Mouse (Mus musculus) neural tube, embryonic 13.5 days (tissue): ENCODE results near the gene Irf2bp1. TPM values are rescaled to one million over a fixed set of nuclear protein-coding genes. Genes with fewer than 3 reads are reported as not detected.

ENCODE experiments used
- ATAC-seq: fragments of 200-750 bp; cut with Nextera tagmentation; 2 replicates; pipeline ENCODE4 v1.8.0; 2017; ENCODE audit warnings: low read depth, mild to moderate bottlenecking, moderate TSS enrichment, moderate library complexity
- H3K27ac ChIP-seq: fragments of 300-500 bp; sonication (generic); replicated peaks from 2 replicates; pipeline ENCODE4 v1.5.1; 2015; ENCODE audit warnings: moderate library complexity, mild to moderate bottlenecking, inconsistent platforms
- H3K27me3 ChIP-seq: fragments of 300-500 bp; sonication (generic); 2 replicates; pipeline ENCODE4 v1.6.1; 2015; ENCODE audit warnings: mild to moderate bottlenecking, inconsistent platforms
- H3K36me3 ChIP-seq: fragments of 300-500 bp; sonication (generic); 2 replicates; pipeline ENCODE4 v1.6.1; 2015; ENCODE audit warnings: mild to moderate bottlenecking, inconsistent platforms
- H3K4me1 ChIP-seq: fragments of 300-500 bp; sonication (generic); replicated peaks from 2 replicates; pipeline ENCODE4 v1.6.1; 2015; ENCODE audit warnings: inconsistent platforms
- H3K4me2 ChIP-seq: fragments of 300-500 bp; sonication (generic); 2 replicates; pipeline ENCODE4 v1.6.1; 2015; ENCODE audit warnings: inconsistent platforms, mild to moderate bottlenecking, moderate library complexity
- H3K4me3 ChIP-seq: fragments of 300-500 bp; sonication (generic); 2 replicates; pipeline ENCODE4 v1.5.1; 2015; ENCODE audit warnings: mild to moderate bottlenecking, inconsistent platforms
- H3K9ac ChIP-seq: fragments of 300-500 bp; sonication (generic); 2 replicates; pipeline ENCODE4 v1.6.1; 2015; ENCODE audit warnings: moderate library complexity, mild to moderate bottlenecking, inconsistent platforms
- H3K9me3 ChIP-seq: fragments of 300-500 bp; sonication (generic); 2 replicates; pipeline ENCODE4 v1.6.1; 2016; ENCODE audit warnings: inconsistent platforms
- WGBS: fragments of 180-500 bp; shearing (Covaris S2); methylation state at CpG from one replicate; pipeline ENCODE4 v1.1.7; 2015; 5-methylcytosine and 5-hydroxymethylcytosine counted together
- polyA plus RNA-seq: library from polyadenylated mRNA; unstranded; fragments of >200 nt; fragmentation: Nextera tagmentation; extraction: Ambion mirVana; gene quantifications from 2 replicates; pipeline ENCODE4 v1.2.1, GENCODE M21; 2015

The Irf2bp1 gene
- polyA plus RNA-seq, 1 experiment from 2014 or later = 28.4 TPM

GRCm38 (mm10) chr7:19046286-19047069, 42.6 kb downstream of the Irf2bp1 start:
- Histone ChIP-seq H3K9me3 (no peaks in the 10 kb centered on the region), H3K4me2 (no peak overlapping the region), H3K4me1 (no peaks in the 10 kb centered on the region), H3K27ac (no peak overlapping the region), H3K9ac (no peak overlapping the region), H3K27me3 (no peaks in the 10 kb centered on the region), H3K4me3 (no peak overlapping the region), H3K36me3 (peaks cover 99% of the 10 kb centered on the region)
- WGBS = 94% methylated on average over 11 of the region's 11 CpGs
- no peak for ATAC-seq

- 91% methylated on average over 14 of the region's 14 CpGs for WGBS
- Histone ChIP-seq H3K4me1 (no peaks in the 10 kb centered on the region), H3K4me3 (no peak overlapping the region), H3K27ac (no peak overlapping the region), H3K4me2 (no peak overlapping the region), H3K27me3 (no peaks in the 10 kb centered on the region), H3K36me3 (peaks cover 94% of the 10 kb centered on the region), H3K9ac (no peak overlapping the region), H3K9me3 (no peaks in the 10 kb centered on the region)
- no peak for ATAC-seq
Measured at GRCm38 (mm10) chr7:19048006-19048527, 44.2 kb downstream of the Irf2bp1 start.

GRCm38 (mm10) chr7:19049252-19049651, 45.4 kb downstream of the Irf2bp1 start:
- WGBS = 90% methylated on average over 5 of the region's 5 CpGs
- ATAC-seq = no peak
- H3K4me3 ChIP-seq = no peak overlapping the region
- H3K27ac ChIP-seq = no peak overlapping the region
- no peaks in the 10 kb centered on the region for H3K27me3 ChIP-seq
- peaks cover 83% of the 10 kb centered on the region for H3K36me3 ChIP-seq
- no peak overlapping the region for H3K9ac ChIP-seq
- peaks cover 4% of the 10 kb centered on the region for H3K4me1 ChIP-seq
- H3K9me3 ChIP-seq = no peaks in the 10 kb centered on the region
- H3K4me2 ChIP-seq = no peak overlapping the region

GRCm38 (mm10) chr7:19050172-19050571, 46.3 kb downstream of the Irf2bp1 start:
- no peak for ATAC-seq
- peaks cover 74% of the 10 kb centered on the region for H3K36me3 ChIP-seq
- no peak overlapping the region for H3K9ac ChIP-seq
- no peak overlapping the region for H3K4me3 ChIP-seq
- no peaks in the 10 kb centered on the region for H3K9me3 ChIP-seq
- no peaks in the 10 kb centered on the region for H3K27me3 ChIP-seq
- H3K4me1 ChIP-seq = peaks cover 11% of the 10 kb centered on the region
- no peak overlapping the region for H3K4me2 ChIP-seq
- H3K27ac ChIP-seq = no peak overlapping the region
- WGBS = 91% methylated on average over 8 of the region's 8 CpGs

- H3K36me3 ChIP-seq = peaks cover 64% of the 10 kb centered on the region
- H3K4me2 ChIP-seq = no peak overlapping the region
- 78% methylated on average over 4 of the region's 4 CpGs for WGBS
- no peak overlapping the region for H3K27ac ChIP-seq
- no peaks in the 10 kb centered on the region for H3K27me3 ChIP-seq
- H3K9me3 ChIP-seq = no peaks in the 10 kb centered on the region
- H3K4me3 ChIP-seq = no peak overlapping the region
- no peak overlapping the region for H3K9ac ChIP-seq
- H3K4me1 ChIP-seq = peaks cover 11% of the 10 kb centered on the region
- no peak for ATAC-seq
Measured at GRCm38 (mm10) chr7:19051161-19051560, 47.3 kb downstream of the Irf2bp1 start.

- no peak overlapping the region for H3K4me2 ChIP-seq
- no peak for ATAC-seq
- no peak overlapping the region for H3K4me3 ChIP-seq
- peaks cover 11% of the 10 kb centered on the region for H3K4me1 ChIP-seq
- no peaks in the 10 kb centered on the region for H3K27me3 ChIP-seq
- no peak overlapping the region for H3K27ac ChIP-seq
- H3K36me3 ChIP-seq = peaks cover 50% of the 10 kb centered on the region
- WGBS = 91% methylated on average over 15 of the region's 15 CpGs
- no peaks in the 10 kb centered on the region for H3K9me3 ChIP-seq
- no peak overlapping the region for H3K9ac ChIP-seq
Measured at GRCm38 (mm10) chr7:19052345-19053135, 48.7 kb downstream of the Irf2bp1 start.

DNA sequence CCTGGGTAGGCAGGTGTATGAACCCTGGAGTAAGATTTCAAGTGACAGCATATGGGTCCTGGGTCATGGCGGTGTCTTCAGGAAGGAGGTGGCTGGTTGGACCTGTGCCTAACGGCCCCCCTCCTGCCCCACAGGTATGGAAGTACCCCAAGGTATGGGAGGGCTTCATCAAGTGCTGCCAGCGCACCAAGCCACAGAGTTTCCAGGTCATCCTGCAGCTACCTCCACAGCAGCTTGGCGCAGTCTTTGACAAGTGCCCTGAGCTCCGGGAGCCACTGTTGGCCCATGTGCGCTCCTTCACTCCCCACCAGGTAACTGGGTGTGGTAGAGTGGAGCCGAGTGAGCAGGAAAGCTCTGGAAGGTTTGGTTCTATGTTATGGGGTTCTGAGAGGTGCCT, 49.3 kb downstream of the Irf2bp1 start:
- Histone ChIP-seq H3K9me3 (no peaks in the 10 kb centered on the region), H3K27me3 (no peaks in the 10 kb centered on the region), H3K27ac (no peak overlapping the region), H3K4me1 (peaks cover 11% of the 10 kb centered on the region), H3K4me3 (no peak overlapping the region), H3K36me3 (peaks cover 44% of the 10 kb centered on the region), H3K9ac (no peak overlapping the region), H3K4me2 (no peak overlapping the region)
- no peak for ATAC-seq
- 92% methylated on average over 7 of the region's 7 CpGs for WGBS

DNA sequence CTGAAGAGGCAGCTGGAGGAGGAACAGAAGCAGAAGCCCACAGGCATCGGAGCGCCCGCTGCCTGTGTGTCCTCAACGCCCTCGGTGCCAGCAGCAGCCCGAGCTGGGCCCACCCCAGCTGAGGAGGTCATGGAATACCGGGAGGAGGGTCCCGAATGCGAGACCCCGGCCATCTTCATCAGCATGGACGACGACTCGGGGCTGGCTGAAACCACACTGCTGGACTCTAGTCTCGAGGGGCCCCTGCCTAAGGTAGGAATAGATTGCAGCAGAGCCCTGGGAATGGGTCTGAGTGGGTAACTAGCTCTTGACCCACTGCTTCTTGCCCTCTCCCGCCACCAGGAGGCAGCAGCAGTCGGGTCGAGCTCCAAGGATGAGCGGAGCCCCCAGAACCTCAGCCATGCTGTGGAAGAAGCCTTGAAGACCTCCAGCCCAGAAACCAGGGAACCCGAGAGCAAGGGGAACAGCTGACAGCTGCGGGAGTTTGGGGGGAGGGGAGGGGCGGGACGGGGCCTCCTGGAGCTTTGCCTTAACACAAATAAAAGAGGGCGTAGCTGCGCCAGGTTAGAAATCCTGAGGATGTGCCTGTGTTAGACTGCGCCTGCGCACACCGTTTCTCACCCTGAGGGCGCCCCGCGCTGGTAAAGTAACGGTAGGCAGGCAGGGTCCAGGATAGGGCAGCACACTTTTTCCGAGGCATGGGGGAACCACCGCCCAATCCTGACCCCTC, 50.4 kb downstream of the Irf2bp1 start, which contains the start of gene Rsph6a:
Rsph6a (plus strand) TSS at position 644 of the 730 bp plus-strand sequence.
- peak within 1 kb of the TSS; percentile 58 for H3K9ac ChIP-seq
- H3K4me1 ChIP-seq = peaks cover 11% of the 10 kb centered on the region
- WGBS = 26% methylated on average over 33 of the region's 33 CpGs
- no peak within 1 kb of the TSS; the same call in 1 of the 2 replicates for H3K27ac ChIP-seq
- H3K4me2 ChIP-seq = peak within 1 kb of the TSS; percentile 50
- H3K4me3 ChIP-seq = peak within 1 kb of the TSS; percentile 25
- H3K9me3 ChIP-seq = no peaks in the 10 kb centered on the region
- H3K36me3 ChIP-seq = peaks cover 34% of the 10 kb centered on the region
- no peaks in the 10 kb centered on the region for H3K27me3 ChIP-seq
- peak; percentile 75 for ATAC-seq

DNA sequence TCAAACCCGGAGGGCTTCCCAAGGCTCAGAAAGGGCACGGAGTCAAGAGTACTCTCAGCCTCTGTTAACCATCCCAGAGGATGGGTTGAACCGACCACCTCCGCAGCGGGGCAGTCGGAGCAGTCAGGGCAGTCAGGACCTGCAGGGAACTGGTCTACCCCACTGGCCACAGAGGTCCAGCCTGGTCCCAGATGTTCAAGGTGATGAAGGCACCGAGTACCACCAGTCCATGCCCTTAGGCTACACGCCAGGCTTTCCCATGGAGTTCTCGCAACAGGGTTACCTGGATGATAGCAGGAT, 50.9 kb downstream of the Irf2bp1 start:
- no peaks in the 10 kb centered on the region for H3K27me3 ChIP-seq
- peak overlapping the region; percentile 50 for H3K4me2 ChIP-seq
- WGBS = 67% methylated on average over 9 of the region's 9 CpGs
- peaks cover 28% of the 10 kb centered on the region for H3K36me3 ChIP-seq
- no peak for ATAC-seq
- H3K27ac ChIP-seq = no peak overlapping the region
- no peaks in the 10 kb centered on the region for H3K9me3 ChIP-seq
- peak overlapping the region; percentile 25 for H3K4me3 ChIP-seq
- peaks cover 11% of the 10 kb centered on the region for H3K4me1 ChIP-seq
- H3K9ac ChIP-seq = peak overlapping the region; percentile 58

DNA sequence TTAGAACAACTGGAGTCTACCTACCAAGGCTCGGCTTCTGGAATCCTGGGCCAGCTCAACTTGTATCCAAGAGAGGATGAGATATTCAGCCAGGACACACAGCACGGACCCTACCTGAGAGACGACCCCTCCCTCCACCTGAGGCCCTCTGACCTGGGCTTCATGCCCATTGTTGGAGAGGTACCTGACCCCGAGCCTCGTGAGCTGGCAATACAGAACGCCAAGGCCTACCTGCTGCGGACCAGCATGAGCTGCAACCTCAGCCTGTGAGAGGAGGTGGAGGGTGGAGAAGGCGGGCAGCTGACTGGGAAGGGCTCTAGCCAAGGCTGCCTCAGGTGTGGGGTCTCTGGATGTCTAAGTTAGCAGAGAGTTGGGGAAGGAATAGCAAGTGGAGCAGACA, 51.3 kb downstream of the Irf2bp1 start:
- H3K9me3 ChIP-seq = no peaks in the 10 kb centered on the region
- ATAC-seq = no peak
- H3K27me3 ChIP-seq = no peaks in the 10 kb centered on the region
- H3K27ac ChIP-seq = no peak overlapping the region
- no peak overlapping the region for H3K4me2 ChIP-seq
- 91% methylated on average over 8 of the region's 8 CpGs for WGBS
- H3K36me3 ChIP-seq = peaks cover 25% of the 10 kb centered on the region
- H3K9ac ChIP-seq = no peak overlapping the region
- peaks cover 11% of the 10 kb centered on the region for H3K4me1 ChIP-seq
- no peak overlapping the region for H3K4me3 ChIP-seq
